Mouse (Mus musculus): Measurements from ENCODE around the gene Anks1.

The Anks1 gene

DNA sequence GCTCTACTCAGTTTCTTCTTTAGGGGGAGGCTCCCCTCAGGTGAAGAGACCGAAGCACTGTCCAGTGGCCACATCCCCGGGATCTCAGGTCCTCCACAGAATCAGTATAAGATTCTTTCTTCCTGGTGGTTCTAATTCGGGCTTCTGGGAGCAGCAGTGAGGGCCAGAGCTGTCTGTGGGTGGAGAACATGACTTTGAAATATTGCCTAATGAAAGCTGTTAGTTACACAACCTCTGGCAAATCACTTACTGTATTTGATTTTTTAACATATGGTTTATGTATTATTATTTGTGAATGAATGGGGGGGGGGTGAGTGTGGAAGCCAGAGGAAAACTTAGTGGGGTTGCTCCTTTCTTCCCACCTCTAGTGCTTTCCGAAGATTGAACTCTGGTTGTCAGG lies 22.7 kb downstream of the Anks1 start:
- no peak for DNase-seq (ENCODE audit: low read depth)

DNA sequence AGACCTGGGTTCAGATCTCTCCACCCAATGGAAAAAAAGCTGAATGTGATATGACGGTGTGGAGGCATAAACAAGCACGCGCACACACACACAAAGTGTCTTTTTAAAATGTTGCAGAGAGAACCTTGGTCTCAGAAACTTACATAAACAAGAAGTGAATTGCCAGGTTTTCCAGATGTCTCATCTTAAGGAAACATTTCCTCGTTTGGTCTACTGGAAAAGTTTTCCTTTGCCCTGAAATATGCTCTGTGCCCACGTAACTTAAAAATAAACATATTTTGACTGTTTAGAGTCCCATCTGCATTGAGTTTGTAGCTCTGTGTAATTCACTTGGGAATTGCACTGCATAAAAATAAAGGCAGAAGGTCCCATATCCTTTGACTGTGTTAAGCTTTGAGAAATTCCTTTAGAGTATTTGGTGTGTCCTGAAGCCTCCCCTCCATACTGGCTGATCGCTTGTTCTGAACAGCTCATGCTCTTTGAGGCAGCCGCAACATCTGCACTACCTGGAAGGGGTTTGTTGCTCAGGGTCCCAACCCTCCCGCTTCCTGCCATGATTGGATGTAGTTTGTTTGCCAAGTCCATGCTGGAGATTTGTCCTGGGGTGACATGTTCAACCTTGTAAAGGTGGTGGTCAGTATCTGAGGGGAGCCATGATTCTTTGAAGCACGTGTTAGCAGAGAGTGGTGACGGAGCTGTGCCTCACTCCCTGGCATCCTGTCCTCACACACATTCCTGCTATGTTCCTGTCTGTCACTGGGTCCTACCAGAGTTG lies 25.2 kb downstream of the Anks1 start:
- no peak for DNase-seq (ENCODE audit: low read depth)

DNA sequence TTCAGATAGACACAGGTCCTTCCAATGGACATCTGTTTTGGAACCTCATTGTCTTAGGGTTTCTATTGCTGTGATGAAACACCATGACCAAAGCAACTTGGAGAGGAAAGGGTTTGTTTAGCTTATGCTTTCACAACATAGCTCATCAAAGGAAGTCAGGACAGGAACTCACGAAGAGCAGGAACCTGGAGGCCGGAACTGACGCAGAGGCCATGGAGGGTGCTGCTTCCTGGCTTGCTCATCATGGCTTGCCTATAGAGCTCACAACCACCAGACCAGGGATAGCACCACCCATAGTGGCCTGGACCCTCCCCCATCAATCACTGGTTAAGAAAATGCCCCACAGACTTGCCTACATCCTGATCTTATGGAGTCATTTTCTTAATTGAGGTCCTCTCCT lies 26.0 kb downstream of the Anks1 start:
- no peak for DNase-seq (ENCODE audit: low read depth)

DNA sequence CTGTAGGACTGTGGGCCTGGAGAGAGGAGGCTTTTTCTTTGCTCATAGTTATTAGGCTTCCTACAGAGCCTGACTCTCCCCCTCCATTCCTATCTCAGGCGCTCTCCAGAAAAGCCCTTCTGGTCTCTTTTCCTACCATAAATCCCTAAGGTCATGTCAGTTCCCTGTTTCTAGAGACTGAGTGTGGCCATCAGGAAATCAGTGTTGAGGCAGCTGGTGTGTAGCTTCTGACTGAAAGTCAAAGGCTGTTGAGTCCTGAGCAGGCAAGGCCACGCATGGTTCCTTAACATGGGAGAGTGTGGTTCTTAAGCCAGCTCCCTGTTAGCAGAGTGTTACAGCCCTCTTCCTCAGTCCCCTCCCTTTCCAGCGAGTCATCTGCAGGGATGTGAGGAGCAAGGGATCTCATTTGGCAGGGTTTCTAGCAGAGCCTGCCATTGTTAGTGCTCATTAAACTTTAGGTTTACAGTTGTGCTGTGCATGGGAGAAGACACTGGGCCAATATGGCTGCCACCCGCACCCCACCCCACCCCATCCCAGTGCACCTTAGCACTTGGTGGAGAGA lies 28.0 kb downstream of the Anks1 start:
- DNase-seq (ENCODE audit: low read depth), result no peak

DNA sequence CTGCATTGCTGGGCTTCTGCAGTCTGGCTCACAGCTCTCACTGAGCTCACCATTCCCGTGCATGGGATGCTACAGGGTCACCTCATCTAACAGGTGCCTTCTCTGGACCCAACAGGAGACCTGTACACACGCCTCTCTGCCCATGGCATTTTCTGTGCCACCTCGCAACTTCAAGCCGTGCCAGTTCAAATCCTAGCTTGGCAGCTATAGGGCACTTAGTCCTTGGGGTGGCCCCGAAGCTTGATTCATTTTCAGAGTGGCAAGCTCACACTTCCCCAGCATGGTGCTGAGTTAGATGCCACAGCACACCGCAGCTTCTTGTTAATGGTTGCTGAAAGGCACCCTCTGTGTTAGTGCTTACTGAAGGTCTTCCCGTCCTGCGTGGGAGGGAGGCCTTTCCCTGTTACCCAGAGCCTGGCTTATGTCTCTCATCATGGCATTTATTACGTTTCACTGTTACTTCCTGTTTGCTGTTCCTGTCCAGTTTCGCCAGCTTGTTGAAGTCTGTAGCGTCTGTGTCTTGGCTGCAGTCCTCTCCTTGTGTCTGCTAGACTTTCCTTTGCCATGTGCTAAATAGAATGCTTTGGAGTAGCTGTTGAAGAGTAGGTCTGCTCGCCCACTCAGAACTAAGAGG lies 29.1 kb downstream of the Anks1 start:
- no peak for DNase-seq (ENCODE audit: low read depth)

DNA sequence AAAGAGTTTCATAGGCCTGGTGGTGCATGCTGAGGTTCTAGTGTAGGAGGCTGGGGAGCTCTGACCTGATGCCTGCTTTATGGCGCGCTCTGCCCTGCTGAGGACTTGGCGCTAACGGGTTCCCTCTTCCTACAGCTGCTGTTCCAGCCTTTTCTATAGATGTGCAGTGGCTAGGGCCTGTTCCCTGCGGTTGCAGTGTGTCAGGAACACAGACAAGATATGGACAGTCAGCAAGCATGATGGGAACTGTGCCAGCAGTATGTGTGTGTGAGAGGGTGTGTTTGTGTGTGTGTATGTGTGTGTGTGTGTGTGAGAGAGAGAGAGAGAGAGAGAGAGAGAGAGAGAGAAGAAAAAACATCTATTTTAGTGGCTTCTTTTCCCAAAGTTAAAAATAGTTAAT lies 29.9 kb downstream of the Anks1 start:
- no peak for DNase-seq (ENCODE audit: low read depth)

DNA sequence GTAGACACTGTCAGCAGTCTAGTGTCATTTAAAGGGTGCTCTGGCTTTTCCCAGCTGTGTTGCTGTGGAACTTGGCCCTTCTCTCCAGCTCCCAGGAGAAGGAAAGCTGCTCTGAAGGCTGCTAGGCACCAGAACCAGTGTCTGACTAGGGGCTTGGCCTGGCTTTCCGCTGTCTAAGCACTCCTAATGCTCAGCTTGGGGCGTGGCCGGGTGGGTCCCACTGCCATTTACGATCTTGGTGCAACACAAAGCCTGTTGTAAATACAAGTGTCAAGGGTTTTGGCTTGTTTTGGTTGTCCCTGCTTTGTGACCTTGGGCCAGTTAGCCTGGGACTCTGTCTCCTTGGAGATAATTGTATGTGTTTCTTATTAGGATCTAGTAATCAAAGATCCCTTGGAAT lies 31.2 kb downstream of the Anks1 start:
- no peak for DNase-seq (ENCODE audit: low read depth)

DNA sequence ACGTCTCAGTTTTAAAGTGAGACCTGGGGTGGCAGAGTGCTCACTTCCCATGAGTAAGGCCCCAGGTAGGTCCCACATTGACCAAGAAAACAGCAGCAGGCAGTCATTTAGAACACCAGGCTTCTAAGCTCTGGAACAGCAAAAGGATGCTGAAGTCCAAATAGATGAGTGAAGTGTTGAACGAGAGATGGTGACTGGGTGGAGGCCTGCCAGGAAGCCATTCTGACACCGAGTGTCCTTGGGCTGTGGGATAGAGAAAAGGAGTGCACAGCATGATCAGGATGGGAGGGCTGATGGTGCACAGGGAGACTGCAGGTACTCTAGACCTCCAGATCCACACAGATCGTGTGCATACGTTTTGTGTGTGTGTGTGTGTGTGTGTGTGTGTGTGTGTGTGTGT lies 32.1 kb downstream of the Anks1 start:
- no peak for DNase-seq (ENCODE audit: low read depth)

DNA sequence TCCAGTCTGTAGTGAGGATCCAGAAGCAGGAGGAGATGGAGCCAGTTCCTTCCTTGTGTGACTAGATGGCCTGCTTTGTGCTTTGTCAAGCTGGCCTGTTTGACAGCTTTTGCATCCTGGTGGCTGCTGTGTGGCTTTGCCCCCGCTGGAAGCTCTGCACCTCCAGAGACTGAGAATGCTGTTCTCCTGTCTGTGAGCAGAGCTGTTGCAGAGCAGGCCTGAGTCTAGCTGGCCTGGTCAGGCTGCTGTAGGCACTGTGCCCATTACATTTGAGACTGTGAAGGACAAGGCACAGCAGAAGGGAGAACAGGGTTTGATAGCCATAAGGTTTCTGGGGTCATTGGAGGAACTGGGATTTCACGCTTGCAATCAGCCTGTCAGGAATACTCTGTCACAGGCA lies 32.6 kb downstream of the Anks1 start:
- no peak for DNase-seq (ENCODE audit: low read depth)

DNA sequence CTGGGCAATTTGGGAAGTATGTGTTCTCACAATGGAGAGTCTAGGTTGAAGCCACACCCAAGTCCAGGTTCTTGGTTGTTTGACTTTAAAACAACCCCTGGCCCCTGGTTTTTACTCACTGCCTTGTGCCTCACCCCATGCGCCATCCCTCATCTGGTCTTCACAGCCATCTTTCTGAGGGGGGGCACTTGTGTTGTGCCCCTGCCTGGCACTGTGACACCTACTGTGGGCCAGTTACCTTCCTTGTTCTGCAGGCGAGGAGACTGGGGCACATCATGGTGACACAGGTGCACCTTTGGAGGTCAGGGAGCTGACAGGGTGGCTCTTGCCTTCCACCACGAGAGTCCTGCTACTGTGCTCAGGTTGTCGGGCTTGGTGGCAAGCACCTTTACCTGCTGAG lies 33.0 kb downstream of the Anks1 start:
- no peak for DNase-seq (ENCODE audit: low read depth)

DNA sequence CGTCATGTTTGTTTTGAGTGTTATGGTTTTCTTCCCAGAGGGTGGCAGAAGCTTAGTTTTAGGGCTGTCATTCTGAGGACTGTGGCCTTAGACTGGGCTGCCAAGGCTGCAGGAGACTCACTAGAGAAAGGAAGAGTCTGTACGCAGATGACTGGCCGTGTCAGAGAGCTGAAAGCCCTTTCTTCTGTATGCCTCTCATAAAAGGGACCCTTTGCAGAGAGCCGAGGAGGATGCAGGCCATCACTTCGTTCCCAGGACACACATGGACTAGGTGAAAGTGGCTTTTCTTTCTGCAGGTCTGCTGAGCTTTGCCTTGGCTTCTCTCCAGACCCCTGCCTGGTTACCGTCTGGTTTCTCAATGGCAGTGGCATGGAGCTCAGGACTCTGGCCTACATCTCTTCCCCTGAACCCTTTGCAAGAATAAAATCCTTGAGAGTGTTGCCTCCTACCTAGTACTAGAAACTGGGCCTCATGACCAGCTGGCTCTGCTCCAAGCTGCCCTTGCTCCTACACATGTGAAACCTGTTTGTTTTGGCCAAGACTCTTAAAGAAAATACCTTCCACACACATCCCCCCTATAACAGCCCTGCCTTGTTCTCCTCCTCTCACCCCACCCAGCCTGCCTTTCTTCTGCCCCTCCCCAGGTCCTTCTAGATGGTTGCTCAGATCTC lies 36.6 kb downstream of the Anks1 start:
- DNase-seq (ENCODE audit: low read depth), result no peak

DNA sequence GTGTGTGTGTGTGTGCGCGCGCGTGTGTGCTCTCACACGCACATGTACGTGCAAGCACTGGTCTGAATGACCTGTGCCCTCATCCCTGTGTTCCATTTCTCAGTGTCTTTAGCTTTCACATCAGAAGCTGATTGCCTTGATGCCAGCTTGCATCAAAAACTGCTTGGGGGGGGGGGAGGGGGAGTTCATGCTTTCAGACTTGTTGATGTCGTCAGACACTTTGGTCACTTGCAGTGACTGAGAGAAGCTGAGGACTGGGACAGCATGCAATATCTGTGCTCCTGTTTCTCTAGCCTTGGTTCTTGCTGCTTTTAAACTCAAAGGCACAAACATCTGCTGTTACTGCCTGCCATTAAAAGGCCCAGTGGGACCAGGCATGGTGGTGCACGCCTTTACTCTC lies 37.3 kb downstream of the Anks1 start:
- DNase-seq (ENCODE audit: low read depth), result no peak

DNA sequence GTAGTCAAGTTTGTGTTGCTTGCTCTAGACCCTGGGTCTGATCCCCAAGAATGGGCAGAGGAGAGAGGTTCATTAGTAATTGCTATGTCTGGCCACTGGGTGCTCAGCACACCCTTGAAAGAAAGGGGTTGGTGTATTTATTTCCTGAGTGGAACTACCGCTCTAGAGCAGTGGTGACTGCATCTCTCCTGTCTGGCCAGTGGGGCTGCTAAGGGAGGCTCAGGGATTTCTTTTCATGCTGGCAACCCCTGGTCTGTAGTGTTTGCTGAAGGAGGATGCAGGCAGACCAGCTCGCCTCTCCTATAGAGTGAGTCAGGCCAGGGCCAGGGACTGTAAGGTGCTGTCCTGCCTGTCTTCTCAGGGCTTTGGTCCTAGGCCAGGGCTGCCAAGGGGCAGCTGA lies 38.0 kb downstream of the Anks1 start:
- no peak for DNase-seq (ENCODE audit: low read depth)

DNA sequence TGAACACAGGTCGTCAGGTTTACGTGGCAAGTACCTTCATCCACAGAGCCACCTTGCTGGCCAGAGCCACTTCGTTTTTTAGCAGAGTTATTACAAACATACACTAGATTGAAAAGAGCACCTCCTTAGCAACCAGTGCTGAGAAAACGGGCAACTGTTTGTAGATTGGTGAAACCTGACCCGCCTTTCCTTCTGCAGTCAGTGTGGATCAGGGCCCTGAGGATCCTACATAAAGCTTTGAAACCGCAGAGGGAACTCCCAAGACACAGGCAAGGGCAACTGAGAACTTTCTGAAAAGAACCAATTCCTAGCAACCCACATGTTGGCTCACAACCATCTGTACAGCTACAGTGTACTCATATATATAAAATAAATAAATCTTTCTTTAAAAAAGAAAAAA lies 44.0 kb downstream of the Anks1 start:
- DNase-seq (ENCODE audit: low read depth), result no peak

DNA sequence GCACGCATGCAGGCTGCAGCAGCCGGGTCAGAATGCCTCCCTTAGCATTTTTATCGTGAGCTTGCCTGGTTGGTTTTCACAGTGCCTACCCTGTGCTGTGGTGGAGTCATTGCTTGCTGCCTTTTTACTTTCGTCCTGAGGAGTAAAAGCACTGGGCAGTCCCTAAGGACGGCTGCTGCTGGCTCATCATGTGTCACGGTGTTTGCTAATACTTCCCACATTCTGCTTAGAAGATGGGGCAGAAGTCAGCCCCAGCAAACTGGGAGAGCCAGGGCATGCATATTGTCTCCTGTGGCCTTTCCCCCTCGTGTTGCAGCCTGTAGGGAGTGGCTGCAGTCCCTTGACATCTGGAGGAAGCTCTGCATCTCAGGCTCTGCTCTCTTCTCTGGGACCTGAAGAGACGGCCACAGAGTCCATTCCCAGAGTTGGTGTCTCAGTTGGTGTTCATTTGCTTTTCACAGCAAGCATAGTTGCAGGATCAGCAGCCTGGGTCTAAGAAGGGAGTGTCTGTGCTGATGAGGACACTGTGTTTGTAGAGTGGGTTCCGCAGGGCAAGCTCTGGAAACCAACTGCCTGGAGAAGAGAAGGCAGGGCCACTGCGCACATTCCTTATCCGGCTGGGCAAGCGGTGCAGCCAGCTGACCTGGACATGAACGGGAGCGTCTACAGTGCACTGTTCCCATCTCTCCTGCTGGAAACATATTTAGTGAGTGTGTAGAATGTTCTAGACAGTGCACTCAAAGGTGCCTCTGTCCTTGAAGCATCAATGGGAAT lies 45.7 kb downstream of the Anks1 start:
- DNase-seq (ENCODE audit: low read depth), result no peak

DNA sequence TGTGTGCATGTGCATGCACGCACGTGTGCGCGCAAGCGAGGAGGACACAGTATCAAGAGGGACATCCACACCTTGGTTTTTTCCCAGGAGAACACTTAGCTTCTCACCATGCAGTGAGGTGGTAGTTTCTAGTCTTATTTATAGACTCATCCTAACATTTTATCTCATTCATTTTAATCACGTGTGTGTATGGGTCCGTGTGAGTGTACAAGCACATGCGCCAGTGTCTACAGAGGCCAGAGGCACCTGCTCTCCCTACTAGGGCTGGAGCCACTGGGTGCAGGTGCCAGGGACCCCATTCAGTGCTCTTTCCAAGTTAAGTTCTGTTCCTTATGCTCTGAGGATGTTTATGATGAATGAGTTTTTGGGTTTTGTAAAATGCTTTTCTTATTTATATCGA lies 48.5 kb downstream of the Anks1 start:
- DNase-seq (ENCODE audit: low read depth), result no peak

DNA sequence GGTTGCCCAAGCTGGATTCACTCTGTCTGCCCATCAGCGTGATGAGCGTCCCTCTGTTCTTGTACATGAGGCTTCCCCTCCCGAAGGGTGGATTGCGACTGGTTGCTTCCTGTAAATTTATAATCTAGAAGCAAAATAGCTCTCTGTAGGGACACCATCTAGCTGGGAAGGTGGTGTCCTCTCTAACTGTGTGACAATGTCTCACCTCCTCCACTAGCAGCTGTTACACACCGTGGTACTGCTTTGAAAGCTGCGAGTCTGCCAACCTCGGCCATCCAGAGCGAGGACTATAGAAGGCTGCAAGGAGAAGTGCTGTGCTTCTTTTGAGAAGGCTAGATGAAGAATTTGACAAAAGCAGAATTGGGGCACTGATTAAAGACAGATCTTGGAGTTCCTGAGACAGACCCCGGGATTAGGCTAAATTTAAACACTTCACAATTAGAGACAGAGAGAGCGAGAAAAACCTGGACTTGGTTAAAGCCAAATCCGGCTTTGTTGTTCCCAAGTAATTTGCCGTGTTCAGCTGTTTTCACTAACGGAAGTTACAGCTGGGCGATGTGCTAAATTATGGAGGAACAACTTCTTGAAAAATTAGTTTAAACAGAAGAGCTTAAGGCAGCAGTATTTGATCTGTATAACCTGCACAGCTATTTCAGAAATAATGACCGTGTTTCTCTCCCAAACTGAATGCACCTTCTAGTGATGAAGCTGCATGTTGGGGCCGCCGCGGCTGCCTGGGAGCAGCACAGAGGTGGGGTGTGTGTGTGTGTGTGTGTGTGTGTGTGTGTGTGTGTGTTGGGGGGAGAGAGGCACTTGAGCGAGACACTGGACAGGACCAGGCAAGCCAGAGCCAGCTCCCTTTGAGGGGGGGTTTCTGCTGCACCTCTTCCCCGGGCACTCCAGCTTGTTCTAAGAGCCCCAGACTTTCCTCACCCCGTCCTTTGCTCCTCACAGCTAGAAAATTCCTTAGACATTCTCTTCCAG lies 51.3 kb downstream of the Anks1 start:
- no peak for DNase-seq (ENCODE audit: low read depth)

DNA sequence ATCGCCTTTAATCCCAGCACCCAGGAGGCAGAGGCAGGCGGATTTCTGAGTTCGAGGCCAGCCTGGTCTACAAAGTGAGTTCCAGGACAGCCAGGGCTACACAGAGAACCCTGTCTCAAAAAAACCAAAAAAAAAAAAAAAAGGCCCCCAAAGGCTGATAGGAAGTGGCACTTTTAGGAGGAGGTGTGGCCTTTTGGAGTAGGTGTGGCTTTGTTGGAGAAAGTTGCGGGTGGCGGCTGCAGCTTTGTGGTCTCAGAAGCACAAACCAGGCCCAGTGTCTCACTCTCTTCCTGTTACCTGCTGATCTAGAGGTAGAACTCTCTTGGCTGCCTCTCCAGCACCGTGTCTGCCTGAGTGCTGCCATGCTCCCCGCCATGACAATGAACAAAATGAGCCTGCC lies 54.0 kb downstream of the Anks1 start:
- peak; percentile 30 for DNase-seq (ENCODE audit: low read depth)

DNA sequence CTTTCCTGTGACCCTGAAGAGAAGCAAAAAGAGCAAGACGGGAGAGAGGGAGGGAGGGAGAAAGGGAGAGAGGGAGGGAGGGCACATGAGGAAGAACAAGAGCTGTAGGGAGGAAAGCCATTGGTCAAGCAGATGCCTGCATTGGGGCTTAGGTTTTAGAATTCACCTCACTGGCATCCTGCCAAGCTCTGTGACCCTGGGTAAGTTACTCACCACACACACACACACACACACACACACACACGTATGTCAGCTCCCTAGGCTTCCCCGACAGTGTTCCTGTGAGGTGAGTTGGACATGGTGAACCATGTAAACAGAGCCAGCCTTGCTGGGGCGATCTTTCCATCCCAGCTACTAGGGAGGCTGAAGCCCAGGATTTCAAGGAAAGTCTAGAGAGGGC lies 55.5 kb downstream of the Anks1 start:
- no peak for DNase-seq (ENCODE audit: low read depth)

DNA sequence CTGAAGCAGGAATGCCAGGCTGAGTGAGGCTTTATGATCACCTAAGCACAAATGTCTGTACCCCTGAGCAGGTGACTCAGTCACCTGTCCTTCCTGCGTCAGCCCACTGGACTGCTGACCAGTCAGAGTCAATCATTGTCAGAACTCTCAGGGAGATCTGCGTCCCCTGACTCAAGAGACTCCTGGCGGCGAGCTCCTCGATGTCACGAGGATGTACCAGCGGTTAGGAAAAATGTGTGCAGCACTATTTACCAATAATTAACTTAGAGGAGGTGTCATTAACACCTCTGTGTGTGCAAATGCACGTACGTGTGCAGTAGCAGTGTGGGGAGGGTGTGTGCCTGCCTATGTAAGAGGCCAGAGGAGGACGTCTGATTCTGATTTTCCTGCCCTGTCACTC lies 56.2 kb downstream of the Anks1 start:
- DNase-seq (ENCODE audit: low read depth), result no peak

DNA sequence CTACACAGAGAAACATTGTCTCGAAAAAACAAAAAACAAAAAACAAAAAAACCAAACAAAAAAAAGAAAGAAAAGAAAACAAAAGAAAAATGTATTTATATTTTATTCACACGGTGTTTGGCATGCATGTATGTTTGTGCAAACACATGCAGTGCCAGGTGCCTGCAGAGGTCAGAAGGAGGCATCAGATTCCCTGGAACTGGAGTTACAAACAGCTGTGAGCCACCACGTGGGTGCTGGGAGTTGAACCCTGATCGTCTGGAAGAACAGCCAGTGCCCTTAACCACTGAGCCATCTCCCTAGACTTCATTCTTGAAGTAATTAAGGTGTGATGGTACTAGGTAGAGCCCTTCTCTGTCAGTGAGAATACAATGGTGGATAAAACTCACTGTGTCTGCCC lies 57.0 kb downstream of the Anks1 start:
- DNase-seq (ENCODE audit: low read depth), result no peak

All from naive thymus-derived CD4-positive, alpha-beta T cell, adult 2 months (primary cell).